Mouse (Mus musculus) adrenal gland, adult 2 months (tissue): ENCODE data around the gene Btbd35f30. TPM values are rescaled to one million over a fixed set of nuclear protein-coding genes. Genes with fewer than 3 reads are reported as not detected.
"Not testable (repeated sequence)": the region's sequence is repeated elsewhere in the genome, so short reads cannot be mapped to it uniquely, and the experiment has no call there.

ENCODE experiments used
- DNase-seq: peaks from one replicate; pipeline ENCODE4 v3.0.0; 2021
- long read RNA-seq: library from polyadenylated mRNA; stranded (forward); transcript quantifications from one replicate; pipeline ENCODE4 v2.0.0, GENCODE M21; 2021
- polyA plus RNA-seq: library from polyadenylated mRNA; depleted of rRNA; stranded (reverse); fragments of >200 nt; gene quantifications from 2 replicates; pipeline ENCODE4 v1.2.3, GENCODE M21; 2012; rRNA removed
- total RNA-seq, 2 experiments: library from RNA; stranded (reverse); gene quantifications; 2 replicates each; pipeline ENCODE4 v1.2.3; 2021

Gene Btbd35f30
- total RNA-seq: not detected
- polyA plus RNA-seq: not detected in 2 replicates
- long read RNA-seq: 0 reads

DNA sequence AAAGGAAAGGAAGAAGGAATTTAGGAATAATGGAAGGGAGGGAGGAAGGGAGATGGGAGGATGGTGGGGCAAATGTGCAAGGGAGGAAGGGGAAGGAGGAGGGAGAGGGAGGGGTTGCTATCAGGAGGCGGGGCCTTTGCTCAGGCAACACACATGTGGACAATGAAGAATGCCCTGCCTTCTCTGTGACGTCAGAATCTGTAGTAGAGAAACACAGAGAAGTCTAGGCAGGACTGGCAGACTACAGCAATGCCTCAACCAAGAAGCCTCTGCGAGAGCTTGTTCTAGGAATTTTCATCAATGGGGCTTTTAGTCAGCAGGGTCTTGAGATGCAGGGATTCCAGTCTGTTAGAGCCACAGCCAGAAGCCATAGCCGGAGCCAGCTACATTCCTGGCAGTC is at the start of gene Btbd35f30:
Gene Btbd35f30, plus strand, starts transcription at position 301 of the 400 bp plus-strand sequence.
- DNase-seq: not testable (repeated sequence)

- DNase-seq: not testable (repeated sequence)
These were observed 47.0 kb downstream of the Btbd35f30 start, which contains the start of gene Gm21789 for GRCm38 (mm10) chrX:32941468-32941867. Gm21789 (plus strand) TSS chrX:32941768.

Other genes starting within 250 kb of the Btbd35f30 start
- gene Gm5926, start 243.9 kb upstream of the Btbd35f30 start, total RNA-seq: not detected
- gene Gm5926, start 243.9 kb upstream of the Btbd35f30 start, polyA plus RNA-seq: not detected in 2 replicates
- gene Btbd35f21, start 168.5 kb upstream of the Btbd35f30 start, total RNA-seq: not detected
- gene Btbd35f21, start 168.5 kb upstream of the Btbd35f30 start, polyA plus RNA-seq: not detected in 2 replicates
- not detected for gene Gm21789, start 47.1 kb downstream of the Btbd35f30 start, total RNA-seq
- not detected in 2 replicates for gene Gm21789, start 47.1 kb downstream of the Btbd35f30 start, polyA plus RNA-seq
- not detected for gene Btbd35f5, start 79.3 kb downstream of the Btbd35f30 start, total RNA-seq
- not detected in 2 replicates for gene Btbd35f5, start 79.3 kb downstream of the Btbd35f30 start, polyA plus RNA-seq